Mouse (Mus musculus): ENCODE results near the gene Uvrag. TPM values are rescaled to one million over a fixed set of nuclear protein-coding genes. Genes with fewer than 3 reads are reported as not detected.
A peak's percentile ranks its signal among the peaks of the same experiment; 100 is the strongest.

The Uvrag gene
- total and polyA plus RNA-seq, 3 experiments = 18.5 to 50.4 (median 30.0) TPM

- DNase-seq = no peak
Measured at GRCm38 (mm10) chr7:99021277-99021676, 119.7 kb downstream of the Uvrag start.

GRCm38 (mm10) chr7:99020353-99020752, 120.6 kb downstream of the Uvrag start:
- DNase-seq = peak; percentile 62

- no peak for DNase-seq
Measured at GRCm38 (mm10) chr7:99017224-99017844, 123.6 kb downstream of the Uvrag start.

DNA sequence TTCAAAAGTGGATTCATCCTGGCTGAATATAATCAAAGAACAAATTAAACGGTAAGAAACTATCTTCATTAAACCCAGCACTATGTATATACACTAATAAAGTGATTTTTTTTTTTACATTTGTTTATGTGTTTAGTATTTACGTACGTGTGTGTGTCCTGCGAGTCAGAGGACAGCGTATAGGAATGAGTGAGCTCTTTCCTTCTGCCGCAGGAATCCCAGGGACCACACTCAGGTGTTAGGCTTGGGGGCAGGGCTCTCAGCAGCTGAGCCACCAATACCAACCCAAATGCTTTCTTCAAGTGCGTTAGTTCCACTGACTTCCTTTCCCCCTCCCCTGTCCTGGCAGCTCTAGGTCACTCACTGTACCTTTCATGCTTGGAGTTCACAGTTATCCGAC, 125.0 kb downstream of the Uvrag start:
- DNase-seq = no peak

DNA sequence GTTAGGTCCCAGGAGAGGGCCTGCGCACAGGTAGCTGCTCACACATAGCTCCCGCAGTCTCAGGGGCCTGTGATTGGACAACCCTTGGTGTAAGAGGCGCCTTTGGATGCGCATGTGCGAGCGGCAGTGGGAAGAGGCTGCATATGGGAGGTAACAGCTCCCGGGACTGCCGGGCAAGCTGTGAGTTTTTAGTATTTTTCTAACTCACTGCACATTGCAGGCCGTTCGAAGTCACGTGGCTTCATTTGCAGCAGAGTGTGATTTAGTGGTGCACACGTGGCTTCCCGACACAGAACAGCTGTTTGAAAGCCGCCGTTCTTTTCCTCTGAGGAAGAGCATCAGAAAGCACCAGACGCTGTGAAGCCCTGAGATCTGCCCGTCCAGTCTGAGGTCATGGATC, 125.5 kb downstream of the Uvrag start:
- DNase-seq = no peak

- DNase-seq = no peak
Measured at GRCm38 (mm10) chr7:99014620-99015019, 126.3 kb downstream of the Uvrag start.

- DNase-seq = no peak
Measured at GRCm38 (mm10) chr7:99007506-99008354, 133.2 kb downstream of the Uvrag start.

- no peak for DNase-seq
Measured at GRCm38 (mm10) chr7:99003231-99003630, 137.7 kb downstream of the Uvrag start.

DNA sequence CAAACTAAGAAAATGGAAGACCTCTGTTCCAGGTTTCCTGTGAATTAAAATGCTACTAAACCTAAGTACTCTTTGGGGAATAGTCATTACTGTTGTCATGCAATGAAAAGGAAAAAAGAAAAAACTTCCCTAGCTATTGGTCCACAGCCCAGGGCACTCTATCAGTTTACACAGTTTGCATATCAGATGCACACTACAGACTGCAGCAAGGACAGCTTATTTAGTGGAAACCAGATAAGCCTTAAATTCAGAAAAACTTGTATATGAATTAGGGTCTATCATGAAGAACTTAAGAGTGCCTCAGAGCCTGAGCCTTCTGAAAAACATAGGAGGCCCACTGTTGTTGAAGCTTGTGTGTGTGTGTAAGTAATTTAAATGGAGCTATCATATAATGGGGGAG, 142.2 kb downstream of the Uvrag start:
- no peak for DNase-seq

- no peak for DNase-seq
Measured at GRCm38 (mm10) chr7:98997760-98998159, 143.2 kb downstream of the Uvrag start.

DNA sequence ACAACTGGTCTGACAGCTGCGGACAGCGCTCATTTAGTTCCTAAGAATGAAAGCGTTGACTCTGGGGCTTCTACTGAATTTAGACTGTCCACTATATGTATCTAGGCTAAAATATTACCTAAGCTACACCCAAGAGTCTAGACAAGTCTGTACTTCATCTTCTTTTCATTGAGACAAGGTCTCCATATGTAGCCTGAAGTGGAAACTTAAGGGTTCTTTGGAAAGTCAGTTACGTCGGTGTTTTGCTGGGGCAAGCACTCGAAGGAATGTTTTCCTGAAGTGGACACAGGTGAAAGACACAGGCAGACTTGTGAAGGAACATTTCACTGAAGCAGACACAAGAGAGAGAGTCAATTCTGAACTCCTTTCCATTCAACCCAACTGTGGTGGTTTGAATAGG, 144.2 kb downstream of the Uvrag start:
- no peak for DNase-seq

DNA sequence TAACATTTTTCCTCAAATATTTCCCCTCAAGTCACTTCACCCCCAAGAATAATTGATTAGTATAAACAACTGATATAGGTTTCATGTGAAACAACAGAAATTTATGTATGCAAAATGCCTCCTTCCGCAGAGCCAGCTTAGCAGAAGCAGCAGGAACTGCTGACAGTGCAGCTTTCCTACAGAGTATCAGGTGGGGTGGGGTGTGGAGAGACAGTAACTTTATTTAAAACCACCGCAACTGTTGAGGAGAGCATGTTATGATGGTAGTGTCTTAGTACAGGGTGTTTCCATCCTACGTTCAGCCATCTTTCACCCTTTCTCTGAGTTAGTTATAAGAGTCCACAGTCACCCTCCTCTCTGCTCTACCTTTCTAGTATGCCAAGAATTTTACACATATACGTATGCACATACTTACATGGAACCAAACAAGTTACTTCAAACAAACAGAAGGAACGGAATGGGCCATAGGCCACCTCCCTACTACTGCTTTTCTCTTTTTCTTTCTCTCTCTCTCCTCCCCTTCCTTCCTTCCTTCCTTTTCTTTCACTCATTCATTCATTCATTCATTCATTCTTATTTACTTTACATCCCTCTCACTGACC, 145.7 kb downstream of the Uvrag start:
- no peak for DNase-seq

DNA sequence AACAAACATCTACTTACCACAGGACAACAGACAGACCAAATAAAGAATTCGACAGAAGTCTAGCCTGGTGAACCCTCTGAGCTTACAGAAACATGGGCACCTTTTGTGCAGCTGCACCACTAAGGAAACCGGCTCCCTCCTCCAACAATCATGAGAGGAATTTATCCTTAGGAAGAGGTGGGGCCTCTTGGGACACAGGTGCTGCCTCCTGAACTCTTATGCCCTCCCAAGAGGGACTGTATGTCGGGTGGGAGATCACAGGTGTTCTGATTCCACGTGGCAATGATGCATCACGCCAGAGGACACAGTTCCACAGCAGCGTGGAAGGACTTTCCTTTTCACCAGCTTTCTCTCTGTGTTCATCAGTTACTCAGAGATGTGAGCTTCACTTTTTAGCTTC, 146.8 kb downstream of the Uvrag start:
- no peak for DNase-seq

DNA sequence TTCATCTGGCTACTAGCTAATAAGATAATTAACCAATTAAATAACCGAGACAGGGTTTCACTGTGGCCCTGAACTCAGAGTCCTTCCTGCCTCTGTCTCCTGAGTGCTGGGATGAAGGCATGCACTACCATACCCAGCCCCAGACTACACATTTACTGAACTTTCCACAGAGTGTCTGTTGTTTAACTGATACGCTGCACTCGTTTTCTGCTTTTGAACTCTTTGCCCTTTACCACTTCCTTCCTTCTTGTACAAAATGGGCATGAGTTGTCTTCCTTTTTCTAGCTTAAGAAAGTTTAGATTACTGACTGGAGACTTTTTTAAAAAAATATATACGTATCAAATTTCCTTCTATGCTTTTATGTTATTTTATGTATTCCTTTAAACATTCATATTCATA, 147.5 kb downstream of the Uvrag start:
- DNase-seq = no peak

DNA sequence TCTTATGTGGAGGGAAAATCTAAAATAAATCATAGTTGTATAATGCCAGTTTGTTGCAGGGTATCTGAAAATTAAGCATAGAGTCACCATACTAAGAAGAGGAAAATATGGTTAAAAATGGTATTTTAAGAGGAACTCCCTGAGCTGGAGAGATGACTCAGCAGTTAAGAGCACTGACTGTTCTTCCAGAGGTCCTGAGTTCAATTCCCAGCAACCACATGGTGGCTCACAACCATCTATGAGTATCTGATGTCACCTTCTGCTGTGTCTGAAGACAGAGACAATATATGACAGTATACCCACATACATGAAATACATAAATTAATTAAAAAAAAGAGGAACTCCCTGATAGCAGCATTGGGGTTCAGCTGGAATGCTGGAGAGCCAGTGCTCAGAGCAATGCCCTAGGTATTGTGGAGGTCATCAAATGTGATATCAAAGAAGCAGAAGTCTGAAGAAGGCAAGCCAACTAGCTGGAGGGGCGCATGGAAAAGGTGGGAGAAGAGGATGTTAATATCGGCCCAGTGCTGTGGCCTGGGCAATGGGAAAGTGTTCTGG, 149.7 kb downstream of the Uvrag start:
- no peak for DNase-seq

- no peak for DNase-seq
Measured at GRCm38 (mm10) chr7:98990510-98990909, 150.4 kb downstream of the Uvrag start.

DNA sequence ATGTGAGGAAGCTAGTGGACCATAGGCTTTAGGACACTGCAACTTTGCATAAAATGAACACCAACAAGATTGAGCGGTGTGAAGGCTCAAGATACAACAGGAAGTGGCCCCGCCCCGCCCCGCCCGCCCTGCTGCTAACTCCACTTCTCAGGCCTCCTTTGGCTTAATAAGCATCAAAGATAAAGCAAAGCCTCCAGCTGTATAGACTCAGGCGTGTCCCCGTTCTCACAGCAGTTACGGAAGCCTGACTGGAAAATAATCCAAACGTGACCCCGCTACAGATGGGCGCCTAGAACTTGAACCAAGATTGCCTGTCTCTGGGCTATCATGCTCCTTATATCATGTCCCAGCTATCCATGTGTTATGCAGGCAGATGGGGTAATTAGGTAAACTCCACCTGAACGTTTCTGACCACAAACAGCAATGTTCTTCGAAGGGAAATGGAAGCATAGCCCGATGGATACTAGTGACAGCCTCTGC, 153.9 kb downstream of the Uvrag start:
- no peak for DNase-seq

DNA sequence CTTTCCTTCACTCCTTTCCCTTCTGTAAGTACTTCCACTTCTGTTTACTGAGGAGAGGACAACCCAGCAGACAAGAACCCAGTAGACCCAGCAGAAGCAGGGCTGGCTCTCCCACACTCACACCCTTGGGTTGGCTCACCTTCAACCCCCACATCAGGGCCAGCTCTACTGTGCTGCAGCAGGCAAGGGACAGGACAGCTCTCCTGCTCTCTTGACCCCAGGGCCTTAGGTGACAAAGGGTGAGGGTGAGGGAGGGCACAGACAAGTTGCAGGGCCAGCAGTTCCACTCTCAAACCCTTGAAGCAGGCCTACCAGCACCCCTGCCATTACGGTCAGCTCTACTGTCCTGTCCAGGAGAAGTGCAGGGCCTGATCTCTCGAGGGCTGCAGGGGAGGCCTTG, 155.0 kb downstream of the Uvrag start:
- DNase-seq = no peak

DNA sequence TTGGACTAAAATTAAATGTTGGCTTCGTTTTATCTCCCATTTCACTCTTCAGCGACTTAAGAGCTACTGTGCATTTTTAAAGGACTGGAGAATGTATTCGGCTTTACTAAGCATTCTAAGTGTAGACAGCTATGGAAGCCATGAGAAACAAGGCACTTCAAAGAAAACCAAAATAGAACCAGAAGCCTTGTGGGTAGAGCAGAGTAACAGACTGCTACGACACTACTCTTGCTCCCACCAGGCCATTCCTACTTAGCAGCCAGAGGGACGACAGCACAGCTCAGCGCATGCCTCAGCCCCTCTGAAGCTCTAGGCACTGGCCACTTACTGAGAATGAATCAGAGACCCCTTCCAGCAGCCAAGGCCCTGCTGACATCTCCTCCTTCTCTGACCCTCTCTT, 155.5 kb downstream of the Uvrag start:
- no peak for DNase-seq

DNA sequence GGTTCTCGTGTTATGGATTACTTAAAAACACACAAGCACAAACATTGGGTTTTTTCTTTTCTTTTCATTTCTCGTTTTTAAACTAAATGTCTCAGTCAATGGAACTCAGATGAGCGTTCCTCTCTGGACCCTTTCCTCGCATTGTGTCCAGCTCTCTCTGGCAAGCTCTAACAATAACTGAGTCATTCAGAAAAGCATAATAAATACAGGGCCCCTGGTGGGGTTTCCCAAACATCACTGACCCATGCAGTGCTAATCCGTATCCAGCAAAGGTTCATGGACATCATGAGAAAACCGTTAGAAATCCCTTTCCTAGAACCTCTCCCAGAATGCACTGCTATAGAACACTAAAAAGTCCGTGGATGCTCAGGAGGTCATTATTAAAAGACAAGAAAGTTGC, 156.6 kb downstream of the Uvrag start:
- DNase-seq = no peak

DNA sequence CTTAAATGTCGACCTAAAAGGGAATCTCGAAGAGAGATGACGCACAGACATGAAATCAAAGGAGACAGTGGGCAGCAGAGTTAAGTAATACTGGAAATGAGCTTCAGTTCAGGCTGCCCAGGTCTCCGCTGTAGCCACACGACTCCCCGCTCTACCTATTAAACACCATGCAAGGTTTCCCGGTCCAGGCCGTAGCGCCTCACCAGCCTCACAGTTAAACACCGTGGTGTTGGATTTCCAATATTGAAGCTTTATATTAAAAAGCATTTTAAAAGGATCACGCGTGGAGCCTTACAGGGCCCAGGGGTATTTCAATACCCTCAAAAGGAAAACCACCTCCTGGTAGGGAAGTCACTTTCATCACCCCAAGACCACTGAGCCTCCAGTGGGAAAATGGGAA, 157.9 kb downstream of the Uvrag start:
- DNase-seq = no peak

DNA sequence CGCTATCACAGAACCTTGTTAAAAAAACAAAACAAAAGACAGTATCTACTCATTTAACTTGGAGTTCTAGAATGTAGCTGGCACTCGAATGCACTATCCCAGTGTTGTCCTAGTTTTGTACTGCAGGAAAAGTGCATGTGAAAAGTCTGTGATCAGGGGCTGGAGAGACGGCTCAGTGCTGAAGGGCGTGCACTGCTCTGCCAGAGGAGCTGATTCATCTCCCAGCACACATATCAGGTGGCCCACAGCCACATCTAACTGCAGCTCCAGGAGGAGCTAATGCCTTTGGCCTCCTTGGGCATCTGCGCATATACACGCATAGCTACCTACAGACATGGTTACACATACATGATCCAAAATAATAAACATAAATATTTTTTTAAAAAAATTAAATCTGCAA, 159.5 kb downstream of the Uvrag start:
- DNase-seq = no peak

All from adrenal gland, adult 2 months (tissue).